Mouse (Mus musculus): ENCODE data around the gene Dagla.

- no peak for TF ChIP-seq CTCF (IDR thresholded peaks at IDR 0.05; ENCODE audit: control insufficient read depth, insufficient read depth, insufficient replicate concordance, low read depth, low read length)
- no peak for TF ChIP-seq POLR2A (IDR thresholded peaks at IDR 0.05; ENCODE audit: control insufficient read depth, low read depth, low read length)
These were observed 106.4 kb downstream of the Dagla start for GRCm38 (mm10) chr19:10198286-10198685.

Measured in testis, adult 2 months (tissue).